Mouse (Mus musculus) stomach, embryonic 15.5 days (tissue): ENCODE measurements around the gene Trnt1. TPM values are rescaled to one million over a fixed set of nuclear protein-coding genes. Genes with fewer than 3 reads are reported as not detected.

Experiments used
- ATAC-seq: fragments of 200-750 bp; cut with Nextera tagmentation; 2 replicates; pipeline ENCODE4 v1.8.0; 2017; ENCODE audit warnings: low read depth, moderate number of reproducible peaks, moderate TSS enrichment; ENCODE audit not compliant: insufficient read depth, low FRiP score
- H3K27ac ChIP-seq: fragments of 300-500 bp; sonication (generic); 2 replicates; pipeline ENCODE4 v1.5.1; 2015; ENCODE audit warnings: mild to moderate bottlenecking, inconsistent platforms
- H3K27me3 ChIP-seq: fragments of 300-500 bp; sonication (generic); replicated peaks from 2 replicates; pipeline ENCODE4 v1.6.1; 2015; ENCODE audit warnings: inconsistent platforms
- H3K36me3 ChIP-seq: fragments of 300-500 bp; sonication (generic); 2 replicates; pipeline ENCODE4 v1.6.1; 2015; ENCODE audit warnings: inconsistent platforms
- H3K4me1 ChIP-seq: fragments of 300-500 bp; sonication (generic); 2 replicates; pipeline ENCODE4 v1.6.1; 2015; ENCODE audit warnings: inconsistent platforms
- H3K4me2 ChIP-seq: fragments of 300-500 bp; sonication (generic); 2 replicates; pipeline ENCODE4 v1.6.1; 2015; ENCODE audit warnings: mild to moderate bottlenecking, inconsistent platforms
- H3K4me3 ChIP-seq: fragments of 300-500 bp; sonication (generic); replicated peaks from 2 replicates; pipeline ENCODE4 v1.5.1; 2015; ENCODE audit warnings: inconsistent platforms
- H3K9ac ChIP-seq: fragments of 300-500 bp; sonication (generic); 2 replicates; pipeline ENCODE4 v1.6.1; 2015; ENCODE audit warnings: inconsistent platforms
- H3K9me3 ChIP-seq: fragments of 300-500 bp; sonication (generic); 2 replicates; pipeline ENCODE4 v1.6.1; 2016; ENCODE audit warnings: inconsistent platforms
- WGBS: fragments of 180-500 bp; shearing (Covaris S2); methylation state at CpG from one replicate; pipeline ENCODE4 v1.1.7; 2015; 5-methylcytosine and 5-hydroxymethylcytosine counted together
- polyA plus RNA-seq: library from polyadenylated mRNA; unstranded; fragments of >200 nt; fragmentation: Nextera tagmentation; extraction: Ambion mirVana; gene quantifications from 2 replicates; pipeline ENCODE4 v1.2.1, GENCODE M21; 2015

Gene Trnt1
- polyA plus RNA-seq, 1 experiment from 2014 or later: 52.5 TPM

GRCm38 (mm10) chr6:106822329-106822728 lies 53.4 kb downstream of the Trnt1 start:
- Histone ChIP-seq H3K4me1 (no peaks in the 10 kb centered on the region), H3K27ac (no peak overlapping the region), H3K9me3 (no peaks in the 10 kb centered on the region), H3K36me3 (no peaks in the 10 kb centered on the region), H3K27me3 (no peaks in the 10 kb centered on the region), H3K4me3 (no peak overlapping the region), H3K4me2 (no peak overlapping the region), H3K9ac (no peak overlapping the region)
- WGBS: 36% methylated on average over 1 of the region's 1 CpGs
- ATAC-seq: no peak

Other genes with a start within 250 kb of the Trnt1 start
- gene Il5ra, start 20.1 kb upstream of the Trnt1 start, polyA plus RNA-seq: 0.09 TPM in 1 of 2 replicates, not detected in the other
- gene Crbn, start 31.0 kb downstream of the Trnt1 start, polyA plus RNA-seq: 42.1 and 43.3 TPM in 2 replicates